Mouse (Mus musculus) Patski (cell line): ENCODE measurements around the gene Eif3c. TPM values are rescaled to one million over a fixed set of nuclear protein-coding genes. Genes with fewer than 3 reads are reported as not detected.

Experiments
- ATAC-seq: fragments of 100-300 bp; one replicate; pipeline ENCODE4 v1.8.0; 2021
- CTCF ChIA-PET: fragments of 350-600 bp; sonication (Branson Sonifier 250); formaldehyde crosslinking; loops from one replicate; lab custom pipeline; 2022; ENCODE audit warnings: inconsistent platforms; lab: Charles Lee
- POLR2A ChIA-PET: fragments of 350-600 bp; sonication (Branson Sonifier 250); formaldehyde crosslinking; loops from one replicate; lab custom pipeline; 2022; ENCODE audit warnings: antibody characterized with exemption, inconsistent platforms; lab: Charles Lee
- DNase-seq: peaks from one replicate; pipeline ENCODE4 v3.0.0-alpha.2; 2011; ENCODE audit warnings: low read depth, low spot score
- H3K27me3 ChIP-seq: fragments of 371-371 bp; one replicate; pipeline ENCODE4 v1.5.1; 2021
- CTCF ChIP-seq: fragments of 100-300 bp; IDR thresholded peaks from one replicate; pipeline ENCODE4 v1.5.1; 2021
- in situ Hi-C: fragments of 300-500 bp; cut with MboI; formaldehyde crosslinking; loops from 3 replicates; pipeline ENCODE4 v1.11.1; 2018; ENCODE audit warnings: low pct_unique_long_range_greater_than_20kb, mixed read lengths
- polyA plus RNA-seq: library from polyadenylated mRNA; unstranded; gene quantifications from one replicate; pipeline ENCODE4 v1.2.3, GENCODE M21; 2021

Eif3c gene
- polyA plus RNA-seq, 1 experiment from 2014 or later = 322 TPM

DNA sequence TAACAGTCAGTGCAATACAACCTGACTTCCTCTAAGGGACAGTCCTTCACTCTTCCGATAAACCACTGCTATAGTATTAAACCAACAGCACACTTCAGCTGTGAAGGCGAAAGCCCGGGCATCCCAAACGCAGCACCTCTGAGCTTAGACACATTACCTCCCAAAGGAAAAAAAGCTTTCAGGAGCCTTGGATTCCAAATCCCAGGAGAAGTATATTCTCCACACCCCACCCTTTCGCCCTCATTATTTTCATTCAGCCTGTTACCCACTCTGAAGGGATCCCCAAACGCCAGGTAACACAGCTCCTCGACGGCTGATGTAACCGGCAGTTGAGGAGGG lies 64.6 kb downstream of the Eif3c start:
- no peak for TF ChIP-seq CTCF
- ChIA-PET POLR2A (interaction anchor here (1.0 to 3.9 kb wide), 3 partner anchors 10 to 18 kb away, joined by 7 to 23 read pairs (median 17); partner anchors contain the start of gene Tufm), CTCF (interaction anchor here (1.0 to 4.2 kb wide), 2 partner anchors 9 to 11 kb away, joined by 3 to 16 read pairs; no protein-coding TSS in a partner anchor)
- in situ Hi-C loops = no loop called here
- DNase-seq (no peak), ATAC-seq (no peak)
- no peaks in the 10 kb centered on the region for H3K27me3 ChIP-seq

DNA sequence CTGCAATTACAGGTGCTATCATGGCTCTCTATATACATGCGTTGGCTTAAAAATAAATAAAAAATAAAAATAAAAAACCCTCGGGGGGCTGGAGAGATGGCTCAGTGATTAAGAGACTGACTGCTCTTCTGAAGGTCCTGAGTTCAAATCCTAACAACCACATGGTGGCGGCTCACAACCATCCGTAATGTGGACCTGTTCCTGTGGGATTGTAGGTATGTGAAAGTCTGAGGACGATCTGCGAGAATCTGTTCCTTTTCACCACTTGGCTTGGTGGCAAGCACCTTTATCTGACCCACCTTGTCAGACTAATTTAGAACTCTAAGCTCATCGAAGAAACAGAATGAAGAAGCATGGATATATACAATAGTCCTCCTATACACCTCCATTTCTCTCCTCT lies 66.8 kb downstream of the Eif3c start:
- in situ Hi-C loops = no loop called here
- CTCF ChIA-PET = interaction anchor here (4.2 kb wide), 1 partner anchor 9 kb away, joined by 16 read pairs; no protein-coding TSS in a partner anchor
- TF ChIP-seq CTCF = no peak

DNA sequence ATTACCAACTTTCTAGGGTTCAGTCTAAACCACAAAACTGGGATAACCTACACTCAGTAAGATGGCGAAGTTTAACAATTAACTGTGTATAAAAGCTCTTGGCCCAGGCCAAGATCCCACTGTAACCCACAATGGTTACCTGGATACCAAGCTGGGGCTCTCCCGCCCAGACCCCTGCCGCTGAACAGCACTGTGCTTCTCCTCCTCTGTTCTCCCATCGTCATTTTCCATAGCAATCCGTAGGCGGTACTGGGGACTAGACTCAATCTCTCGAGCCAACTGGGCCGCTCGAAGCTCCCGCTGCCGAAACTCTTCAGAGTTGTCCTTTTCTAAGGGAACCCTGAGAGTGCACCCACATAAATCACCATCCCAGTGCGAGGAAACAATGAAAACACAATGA lies 68.2 kb downstream of the Eif3c start:
- in situ Hi-C loops = no loop called here
- ChIA-PET POLR2A (interaction anchor here (2.7 kb wide), 1 partner anchor 10 kb away, joined by 10 read pairs; the partner anchor contains the start of gene Tufm), CTCF (interaction anchor here (1.1 to 1.4 kb wide), 2 partner anchors 11 to 15 kb away, joined by 3 to 4 read pairs; partner anchors contain the start of gene Tufm)
- DNase-seq (no peak), ATAC-seq (no peak)
- TF ChIP-seq CTCF = no peak
- no peaks in the 10 kb centered on the region for H3K27me3 ChIP-seq

More for the DNA sequence above, 66.8 kb downstream of the Eif3c start:
- POLR2A ChIA-PET = interaction anchor here (3.9 kb wide), 1 partner anchor 12 kb away, joined by 23 read pairs; the partner anchor contains the start of gene Tufm
- DNase-seq (no peak), ATAC-seq (no peak)
- no peaks in the 10 kb centered on the region for H3K27me3 ChIP-seq

DNA sequence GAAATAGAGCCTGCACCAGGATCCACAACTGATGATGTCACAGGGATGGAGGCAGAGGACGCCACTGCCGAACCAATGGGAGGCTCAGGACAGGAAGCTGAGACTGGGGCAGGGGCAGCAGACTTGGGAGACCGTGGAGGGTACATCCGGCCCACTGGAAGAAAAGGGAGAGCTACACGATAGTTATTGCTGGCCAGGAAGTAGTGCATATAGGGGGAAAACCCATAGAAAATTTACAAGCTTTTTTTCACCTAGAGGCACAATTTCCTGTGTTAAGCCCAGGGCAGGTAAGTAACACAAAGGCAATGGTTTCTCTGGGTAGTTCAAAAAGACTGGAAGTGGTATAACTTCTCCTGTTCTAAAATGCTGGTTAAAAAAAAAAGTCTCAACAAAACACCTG lies 69.7 kb downstream of the Eif3c start:
- H3K27me3 ChIP-seq = no peaks in the 10 kb centered on the region
- no peak for TF ChIP-seq CTCF
- DNase-seq (no peak), ATAC-seq (no peak)
- in situ Hi-C loops = no loop called here
- ChIA-PET CTCF (no interaction called here), POLR2A (interaction anchor here (0.7 to 2.7 kb wide), 2 partner anchors 8 to 52 kb away, joined by 3 to 10 read pairs; partner anchors contain the start of gene Tufm)

Other genes starting within 250 kb of the Eif3c start
- gene Lat, start 196.8 kb downstream of the Eif3c start, polyA plus RNA-seq = 0.95 TPM
- 69.3 TPM for gene Spns1, start 189.0 kb downstream of the Eif3c start, polyA plus RNA-seq
- gene Nfatc2ip, start 169.7 kb downstream of the Eif3c start, polyA plus RNA-seq = 8.9 TPM
- gene Cd19, start 151.5 kb downstream of the Eif3c start, polyA plus RNA-seq = not detected
- 30.2 TPM for gene Rabep2, start 137.7 kb downstream of the Eif3c start, polyA plus RNA-seq
- 0.10 TPM for gene Atp2a1, start 103.3 kb downstream of the Eif3c start, polyA plus RNA-seq
- gene Sh2b1, start 91.0 kb downstream of the Eif3c start, polyA plus RNA-seq = 64.4 TPM
- 159 TPM for gene Tufm, start 79.0 kb downstream of the Eif3c start, polyA plus RNA-seq
- 113 TPM for gene Atxn2l, start 63.0 kb downstream of the Eif3c start, polyA plus RNA-seq
- gene Apobr, start 18.5 kb upstream of the Eif3c start, polyA plus RNA-seq = 0.94 TPM
- gene Cln3, start 19.4 kb upstream of the Eif3c start, polyA plus RNA-seq = 2.6 TPM
- 0.68 TPM for gene Il27, start 28.5 kb upstream of the Eif3c start, polyA plus RNA-seq
- gene Nupr1, start 64.5 kb upstream of the Eif3c start, polyA plus RNA-seq = 138 TPM
- 21.1 TPM for gene Sgf29, start 82.9 kb upstream of the Eif3c start, polyA plus RNA-seq
- gene Sult1a1, start 110.0 kb upstream of the Eif3c start, polyA plus RNA-seq = 0.62 TPM
- gene Bola2, start 129.0 kb upstream of the Eif3c start, polyA plus RNA-seq = 102 TPM
- gene Slx1b, start 129.4 kb upstream of the Eif3c start, polyA plus RNA-seq = 14.8 TPM
- 1.3 TPM for gene Coro1a, start 141.4 kb upstream of the Eif3c start, polyA plus RNA-seq
- 122 TPM for gene Mapk3, start 193.2 kb upstream of the Eif3c start, polyA plus RNA-seq
- 3.0 TPM for gene Gdpd3, start 199.9 kb upstream of the Eif3c start, polyA plus RNA-seq
- gene Ypel3, start 210.5 kb upstream of the Eif3c start, polyA plus RNA-seq = 109 TPM
- gene Tbx6, start 215.1 kb upstream of the Eif3c start, polyA plus RNA-seq = 0.49 TPM
- 94.3 TPM for gene Ppp4c, start 226.1 kb upstream of the Eif3c start, polyA plus RNA-seq
- gene Fam57b, start 231.3 kb upstream of the Eif3c start, polyA plus RNA-seq = 1.3 TPM